Mouse (Mus musculus) forebrain, embryonic 11.5 days (tissue): Measurements from ENCODE around the gene Meis2. TPM values are rescaled to one million over a fixed set of nuclear protein-coding genes. Genes with fewer than 3 reads are reported as not detected.

Experiments
- ATAC-seq: fragments of 200-750 bp; cut with Nextera tagmentation; replicated peaks from 2 replicates; pipeline ENCODE4 v1.8.0; 2017; ENCODE audit warnings: moderate TSS enrichment; ENCODE audit not compliant: low FRiP score
- DNase-seq: peaks from one replicate; pipeline ENCODE4 v3.0.0-alpha.2; 2017; ENCODE audit warnings: low spot score
- H3K27ac ChIP-seq: fragments of 300-500 bp; sonication (generic); 2 replicates; pipeline ENCODE4 v1.5.1; 2014; ENCODE audit warnings: low read depth, low read length
- H3K27me3 ChIP-seq: fragments of 300-500 bp; sonication (generic); 2 replicates; pipeline ENCODE4 v1.6.1; 2014; ENCODE audit warnings: mild to moderate bottlenecking, low read length, mixed read lengths; ENCODE audit not compliant: control insufficient read depth, insufficient read depth
- H3K36me3 ChIP-seq: fragments of 300-500 bp; sonication (generic); 2 replicates; pipeline ENCODE4 v1.6.1; 2014; ENCODE audit warnings: mild to moderate bottlenecking, low read length, moderate library complexity, mixed read lengths; ENCODE audit not compliant: control insufficient read depth, insufficient read depth
- H3K4me1 ChIP-seq: fragments of 300-500 bp; sonication (generic); replicated peaks from 2 replicates; pipeline ENCODE4 v1.6.1; 2014; ENCODE audit warnings: low read length, mixed read lengths; ENCODE audit not compliant: control insufficient read depth, insufficient read depth
- H3K4me2 ChIP-seq: fragments of 300-500 bp; sonication (generic); 2 replicates; pipeline ENCODE4 v1.6.1; 2014; ENCODE audit warnings: low read depth, mild to moderate bottlenecking, low read length, moderate library complexity, mixed read lengths; ENCODE audit not compliant: severe bottlenecking
- H3K4me3 ChIP-seq: fragments of 300-500 bp; sonication (generic); 2 replicates; pipeline ENCODE4 v1.5.1; 2014; ENCODE audit warnings: low read depth, low read length
- H3K9ac ChIP-seq: fragments of 300-500 bp; sonication (generic); 2 replicates; pipeline ENCODE4 v1.6.1; 2014; ENCODE audit warnings: low read length
- H3K9me3 ChIP-seq: fragments of 300-500 bp; sonication (generic); 2 replicates; pipeline ENCODE4 v1.6.1; 2016; ENCODE audit warnings: low read length, mixed read lengths; ENCODE audit not compliant: control insufficient read depth
- WGBS: fragments of 180-500 bp; shearing (Covaris S2); extraction: QIAGEN DNeasy Blood & Tissue Kit; methylation state at CpG from one replicate; pipeline ENCODE4 v1.1.7; 2014; 5-methylcytosine and 5-hydroxymethylcytosine counted together
- polyA plus RNA-seq: library from polyadenylated mRNA; unstranded; fragments of >200 nt; fragmentation: Nextera tagmentation; extraction: Ambion mirVana; gene quantifications from 2 replicates; pipeline ENCODE4 v1.2.1, GENCODE M21; 2014

Gene Meis2
- polyA plus RNA-seq, 1 experiment from 2014 or later: 77.2 TPM

GRCm38 (mm10) chr2:115996438-115996837 is 69.2 kb downstream of the Meis2 start:
- H3K9me3 ChIP-seq: no peaks in the 10 kb centered on the region
- peaks cover 14% of the 10 kb centered on the region for H3K4me1 ChIP-seq
- WGBS: 29% methylated on average over 2 of the region's 2 CpGs
- H3K4me2 ChIP-seq: no peak overlapping the region
- no peak overlapping the region for H3K4me3 ChIP-seq
- ATAC-seq (peak; percentile 67), DNase-seq (no peak)
- no peaks in the 10 kb centered on the region for H3K36me3 ChIP-seq
- no peaks in the 10 kb centered on the region for H3K27me3 ChIP-seq
- H3K27ac ChIP-seq: no peak overlapping the region
- H3K9ac ChIP-seq: no peak overlapping the region

GRCm38 (mm10) chr2:115993877-115994276 is 71.8 kb downstream of the Meis2 start:
- Histone ChIP-seq H3K4me2 (no peak overlapping the region), H3K9ac (no peak overlapping the region), H3K27ac (no peak overlapping the region), H3K4me1 (peaks cover 10% of the 10 kb centered on the region), H3K27me3 (no peaks in the 10 kb centered on the region), H3K36me3 (no peaks in the 10 kb centered on the region), H3K4me3 (no peak overlapping the region), H3K9me3 (no peaks in the 10 kb centered on the region)
- ATAC-seq (no peak), DNase-seq (no peak)
- 80% methylated on average over 4 of the region's 4 CpGs for WGBS

GRCm38 (mm10) chr2:115989249-115989648 is 76.4 kb downstream of the Meis2 start:
- no peak for ATAC-seq
- no peak overlapping the region for H3K4me2 ChIP-seq
- DNase-seq: no peak
- no peaks in the 10 kb centered on the region for H3K36me3 ChIP-seq
- H3K27me3 ChIP-seq: no peaks in the 10 kb centered on the region
- WGBS: 94% methylated on average over 6 of the region's 6 CpGs
- no peak overlapping the region for H3K4me3 ChIP-seq
- peaks cover 2% of the 10 kb centered on the region; the same call in 1 of the 2 replicates for H3K4me1 ChIP-seq
- no peak overlapping the region for H3K9ac ChIP-seq
- H3K9me3 ChIP-seq: no peaks in the 10 kb centered on the region
- no peak overlapping the region for H3K27ac ChIP-seq

- H3K27ac ChIP-seq: no peak overlapping the region
- H3K9ac ChIP-seq: no peak overlapping the region
- no peak overlapping the region for H3K4me3 ChIP-seq
- ATAC-seq (no peak), DNase-seq (no peak)
- 86% methylated on average over 4 of the region's 4 CpGs for WGBS
- no peaks in the 10 kb centered on the region for H3K9me3 ChIP-seq
- H3K27me3 ChIP-seq: no peaks in the 10 kb centered on the region
- no peaks in the 10 kb centered on the region for H3K36me3 ChIP-seq
- H3K4me1 ChIP-seq: 0 out of 2 replicates have a peak, but pooled peaks cover 2% of the 10 kb centered on the region
- no peak overlapping the region for H3K4me2 ChIP-seq
These were observed 77.2 kb downstream of the Meis2 start for GRCm38 (mm10) chr2:115988448-115988847.

GRCm38 (mm10) chr2:115984952-115985351 is 80.7 kb downstream of the Meis2 start:
- no peak for ATAC-seq
- H3K9me3 ChIP-seq: no peaks in the 10 kb centered on the region
- no peak for DNase-seq
- H3K4me3 ChIP-seq: no peak overlapping the region
- H3K4me1 ChIP-seq: 0 out of 2 replicates have a peak, but pooled peaks cover 2% of the 10 kb centered on the region
- no peak overlapping the region for H3K4me2 ChIP-seq
- H3K27ac ChIP-seq: no peak overlapping the region
- H3K36me3 ChIP-seq: no peaks in the 10 kb centered on the region
- 76% methylated on average over 9 of the region's 9 CpGs for WGBS
- no peaks in the 10 kb centered on the region for H3K27me3 ChIP-seq
- no peak overlapping the region for H3K9ac ChIP-seq

GRCm38 (mm10) chr2:115984487-115984886 is 81.2 kb downstream of the Meis2 start:
- no peak overlapping the region for H3K4me3 ChIP-seq
- no peaks in the 10 kb centered on the region for H3K36me3 ChIP-seq
- no peak overlapping the region for H3K9ac ChIP-seq
- 90% methylated on average over 4 of the region's 4 CpGs for WGBS
- H3K4me2 ChIP-seq: no peak overlapping the region
- H3K4me1 ChIP-seq: 0 out of 2 replicates have a peak, but pooled peaks cover 2% of the 10 kb centered on the region
- no peak for DNase-seq
- no peak for ATAC-seq
- H3K9me3 ChIP-seq: no peaks in the 10 kb centered on the region
- H3K27me3 ChIP-seq: no peaks in the 10 kb centered on the region
- H3K27ac ChIP-seq: no peak overlapping the region

GRCm38 (mm10) chr2:115980490-115980889 is 85.1 kb downstream of the Meis2 start:
- Histone ChIP-seq H3K4me1 (0 out of 2 replicates have a peak, but pooled peaks cover 2% of the 10 kb centered on the region), H3K27me3 (no peaks in the 10 kb centered on the region)
- peak; percentile 48 for ATAC-seq

GRCm38 (mm10) chr2:115979683-115980476 is 85.8 kb downstream of the Meis2 start:
- peak; percentile 87 for ATAC-seq
- peak; percentile 60 for DNase-seq
- H3K4me1 ChIP-seq: 0 out of 2 replicates have a peak, but pooled peaks cover 2% of the 10 kb centered on the region

More at GRCm38 (mm10) chr2:115980490-115980889, 85.1 kb downstream of the Meis2 start:
- H3K36me3 ChIP-seq: no peaks in the 10 kb centered on the region
- no peak overlapping the region for H3K9ac ChIP-seq
- H3K27ac ChIP-seq: peak overlapping the region; percentile 55; the same call in 1 of the 2 replicates
- no peak overlapping the region for H3K4me3 ChIP-seq
- no peak overlapping the region for H3K4me2 ChIP-seq
- no peak for DNase-seq
- no peaks in the 10 kb centered on the region for H3K9me3 ChIP-seq

GRCm38 (mm10) chr2:115978666-115979065 is 87.0 kb downstream of the Meis2 start:
- no peak for DNase-seq
- no peaks in the 10 kb centered on the region for H3K9me3 ChIP-seq
- WGBS: 81% methylated on average over 5 of the region's 5 CpGs
- no peak overlapping the region for H3K4me3 ChIP-seq
- no peak overlapping the region for H3K9ac ChIP-seq
- H3K27me3 ChIP-seq: no peaks in the 10 kb centered on the region
- no peak overlapping the region for H3K27ac ChIP-seq
- no peak for ATAC-seq
- no peaks in the 10 kb centered on the region for H3K4me1 ChIP-seq
- H3K4me2 ChIP-seq: no peak overlapping the region
- H3K36me3 ChIP-seq: no peaks in the 10 kb centered on the region

More at GRCm38 (mm10) chr2:115979683-115980476, 85.8 kb downstream of the Meis2 start:
- peak overlapping the region; percentile 55; the same call in 1 of the 2 replicates for H3K27ac ChIP-seq
- H3K27me3 ChIP-seq: no peaks in the 10 kb centered on the region
- WGBS: 44% methylated on average over 14 of the region's 14 CpGs
- H3K4me3 ChIP-seq: no peak overlapping the region
- H3K4me2 ChIP-seq: no peak overlapping the region
- no peaks in the 10 kb centered on the region for H3K9me3 ChIP-seq
- no peak overlapping the region for H3K9ac ChIP-seq
- H3K36me3 ChIP-seq: no peaks in the 10 kb centered on the region
